Mouse (Mus musculus): ENCODE data around the gene S1pr1. TPM values are rescaled to one million over a fixed set of nuclear protein-coding genes. Genes with fewer than 3 reads are reported as not detected.

The S1pr1 gene
- polyA plus RNA-seq, 1 experiment from 2014 or later, result 12.0 TPM

GRCm38 (mm10) chr3:115746511-115746910 is 31.6 kb upstream of the S1pr1 start:
- no peaks in the 10 kb centered on the region for H3K27me3 ChIP-seq (ENCODE audit: control insufficient read depth, insufficient read depth, low read length)
- ATAC-seq (ENCODE audit: insufficient number of reproducible peaks, low FRiP score, low TSS enrichment, low read depth) (no peak), DNase-seq (ENCODE audit: low spot score) (no peak)
- WGBS, result 52% methylated on average over 8 of the region's 8 CpGs
- H3K4me3 ChIP-seq (ENCODE audit: low read depth, low read length), result no peak overlapping the region
- H3K27ac ChIP-seq (replicated peaks; ENCODE audit: low read depth, low read length), result no peak overlapping the region
- H3K9ac ChIP-seq (ENCODE audit: low read length), result no peak overlapping the region
- no peak overlapping the region for H3K4me2 ChIP-seq (ENCODE audit: low read depth, severe bottlenecking)
- H3K9me3 ChIP-seq (ENCODE audit: control insufficient read depth, low read length), result no peaks in the 10 kb centered on the region
- no peaks in the 10 kb centered on the region for H3K4me1 ChIP-seq (ENCODE audit: control insufficient read depth, insufficient read depth, low read length)
- H3K36me3 ChIP-seq (ENCODE audit: control insufficient read depth, insufficient read depth, low read length), result no peaks in the 10 kb centered on the region

DNA sequence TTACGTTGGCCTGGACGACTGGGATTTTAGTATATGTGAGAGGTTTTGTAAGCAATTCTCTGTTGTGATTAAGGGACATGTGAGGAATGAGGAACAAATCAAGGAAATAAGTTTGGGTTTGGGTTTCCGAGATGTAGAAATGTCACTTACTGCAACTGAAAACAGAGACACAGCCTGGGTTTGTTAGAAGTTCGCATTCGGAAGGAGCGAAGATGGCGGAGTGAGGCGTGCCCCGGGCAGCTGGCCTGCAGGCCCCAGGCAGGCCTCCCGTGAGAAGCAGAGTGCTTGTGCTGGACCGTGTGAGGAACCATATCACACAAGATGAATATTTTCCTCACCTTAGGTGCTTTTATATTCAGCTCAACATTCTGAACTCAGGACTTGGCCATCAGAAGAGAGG is 30.2 kb upstream of the S1pr1 start:
- ATAC-seq (ENCODE audit: insufficient number of reproducible peaks, low FRiP score, low TSS enrichment, low read depth), result no peak
- H3K27me3 ChIP-seq (ENCODE audit: control insufficient read depth, insufficient read depth, low read length), result no peaks in the 10 kb centered on the region
- H3K27ac ChIP-seq (replicated peaks; ENCODE audit: low read depth, low read length), result no peak overlapping the region
- no peaks in the 10 kb centered on the region for H3K9me3 ChIP-seq (ENCODE audit: control insufficient read depth, low read length)
- H3K4me2 ChIP-seq (ENCODE audit: low read depth, severe bottlenecking), result no peak overlapping the region
- 90% methylated on average over 11 of the region's 11 CpGs for WGBS
- H3K36me3 ChIP-seq (ENCODE audit: control insufficient read depth, insufficient read depth, low read length), result no peaks in the 10 kb centered on the region
- DNase-seq (ENCODE audit: low spot score), result no peak
- H3K4me3 ChIP-seq (ENCODE audit: low read depth, low read length), result no peak overlapping the region
- no peaks in the 10 kb centered on the region for H3K4me1 ChIP-seq (ENCODE audit: control insufficient read depth, insufficient read depth, low read length)
- H3K9ac ChIP-seq (ENCODE audit: low read length), result no peak overlapping the region

DNA sequence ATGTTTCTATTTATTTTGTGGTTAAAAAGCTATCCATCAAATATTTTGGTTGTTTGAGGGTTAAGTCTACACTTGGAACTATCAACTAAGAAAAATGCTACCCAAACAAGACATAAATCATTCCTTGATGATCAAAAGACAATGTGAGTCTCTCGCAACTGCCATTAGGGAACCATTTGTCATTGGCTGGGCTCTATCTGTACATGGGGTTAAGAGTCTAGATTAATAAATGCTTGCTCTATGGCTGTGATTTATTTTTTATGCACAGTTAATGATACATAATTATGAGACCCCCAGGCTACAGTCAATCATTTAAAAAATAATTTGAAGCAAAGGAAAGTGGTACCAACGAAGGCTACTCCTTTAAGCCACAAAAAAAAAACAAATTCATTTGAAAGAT is 23.7 kb upstream of the S1pr1 start:
- DNase-seq (ENCODE audit: low spot score) (no peak), ATAC-seq (ENCODE audit: insufficient number of reproducible peaks, low FRiP score, low TSS enrichment, low read depth) (no peak)
- Histone ChIP-seq H3K4me1 (ENCODE audit: control insufficient read depth, insufficient read depth, low read length) (peaks cover 4% of the 10 kb centered on the region; the same call in 1 of the 2 replicates), H3K27me3 (ENCODE audit: control insufficient read depth, insufficient read depth, low read length) (no peaks in the 10 kb centered on the region), H3K9me3 (ENCODE audit: control insufficient read depth, low read length) (no peaks in the 10 kb centered on the region), H3K9ac (ENCODE audit: low read length) (no peak overlapping the region), H3K27ac (replicated peaks; ENCODE audit: low read depth, low read length) (no peak overlapping the region), H3K4me2 (ENCODE audit: low read depth, severe bottlenecking) (no peak overlapping the region), H3K4me3 (ENCODE audit: low read depth, low read length) (no peak overlapping the region), H3K36me3 (ENCODE audit: control insufficient read depth, insufficient read depth, low read length) (no peaks in the 10 kb centered on the region)
- 44% methylated on average over 2 of the region's 2 CpGs for WGBS

- Histone ChIP-seq H3K4me2 (ENCODE audit: low read depth, severe bottlenecking) (no peak overlapping the region), H3K9me3 (ENCODE audit: control insufficient read depth, low read length) (no peaks in the 10 kb centered on the region), H3K27ac (replicated peaks; ENCODE audit: low read depth, low read length) (no peak overlapping the region), H3K27me3 (ENCODE audit: control insufficient read depth, insufficient read depth, low read length) (no peaks in the 10 kb centered on the region), H3K36me3 (ENCODE audit: control insufficient read depth, insufficient read depth, low read length) (no peaks in the 10 kb centered on the region), H3K4me1 (ENCODE audit: control insufficient read depth, insufficient read depth, low read length) (peaks cover 4% of the 10 kb centered on the region; the same call in 1 of the 2 replicates), H3K9ac (ENCODE audit: low read length) (no peak overlapping the region), H3K4me3 (ENCODE audit: low read depth, low read length) (no peak overlapping the region)
- no peak for ATAC-seq (ENCODE audit: insufficient number of reproducible peaks, low FRiP score, low TSS enrichment, low read depth)
- WGBS, result 46% methylated on average over 11 of the region's 11 CpGs
- peak; percentile 45 for DNase-seq (ENCODE audit: low spot score)
Measured at GRCm38 (mm10) chr3:115737785-115738318, 23.0 kb upstream of the S1pr1 start.

GRCm38 (mm10) chr3:115735540-115735939 is 20.7 kb upstream of the S1pr1 start:
- Histone ChIP-seq H3K9ac (ENCODE audit: low read length) (no peak overlapping the region), H3K27ac (replicated peaks; ENCODE audit: low read depth, low read length) (no peak overlapping the region), H3K4me2 (ENCODE audit: low read depth, severe bottlenecking) (no peak overlapping the region), H3K27me3 (ENCODE audit: control insufficient read depth, insufficient read depth, low read length) (no peaks in the 10 kb centered on the region), H3K4me1 (ENCODE audit: control insufficient read depth, insufficient read depth, low read length) (peaks cover 4% of the 10 kb centered on the region; the same call in 1 of the 2 replicates), H3K36me3 (ENCODE audit: control insufficient read depth, insufficient read depth, low read length) (no peaks in the 10 kb centered on the region), H3K9me3 (ENCODE audit: control insufficient read depth, low read length) (no peaks in the 10 kb centered on the region), H3K4me3 (ENCODE audit: low read depth, low read length) (no peak overlapping the region)
- ATAC-seq (ENCODE audit: insufficient number of reproducible peaks, low FRiP score, low TSS enrichment, low read depth), result no peak
- DNase-seq (ENCODE audit: low spot score), result no peak
- WGBS, result 92% methylated on average over 3 of the region's 3 CpGs

GRCm38 (mm10) chr3:115734841-115735240 is 20.0 kb upstream of the S1pr1 start:
- Histone ChIP-seq H3K9me3 (ENCODE audit: control insufficient read depth, low read length) (no peaks in the 10 kb centered on the region), H3K4me1 (ENCODE audit: control insufficient read depth, insufficient read depth, low read length) (peaks cover 4% of the 10 kb centered on the region; the same call in 1 of the 2 replicates), H3K4me2 (ENCODE audit: low read depth, severe bottlenecking) (no peak overlapping the region), H3K27ac (replicated peaks; ENCODE audit: low read depth, low read length) (no peak overlapping the region), H3K4me3 (ENCODE audit: low read depth, low read length) (no peak overlapping the region), H3K36me3 (ENCODE audit: control insufficient read depth, insufficient read depth, low read length) (no peaks in the 10 kb centered on the region), H3K27me3 (ENCODE audit: control insufficient read depth, insufficient read depth, low read length) (no peaks in the 10 kb centered on the region), H3K9ac (ENCODE audit: low read length) (no peak overlapping the region)
- no peak for ATAC-seq (ENCODE audit: insufficient number of reproducible peaks, low FRiP score, low TSS enrichment, low read depth)
- 88% methylated on average over 3 of the region's 3 CpGs for WGBS
- no peak for DNase-seq (ENCODE audit: low spot score)

- Histone ChIP-seq H3K36me3 (ENCODE audit: control insufficient read depth, insufficient read depth, low read length) (no peaks in the 10 kb centered on the region), H3K9ac (ENCODE audit: low read length) (no peak overlapping the region), H3K4me2 (ENCODE audit: low read depth, severe bottlenecking) (no peak overlapping the region), H3K4me1 (ENCODE audit: control insufficient read depth, insufficient read depth, low read length) (no peaks in the 10 kb centered on the region), H3K27ac (replicated peaks; ENCODE audit: low read depth, low read length) (no peak overlapping the region), H3K9me3 (ENCODE audit: control insufficient read depth, low read length) (no peaks in the 10 kb centered on the region), H3K27me3 (ENCODE audit: control insufficient read depth, insufficient read depth, low read length) (no peaks in the 10 kb centered on the region), H3K4me3 (ENCODE audit: low read depth, low read length) (no peak overlapping the region)
- 89% methylated on average over 7 of the region's 7 CpGs for WGBS
- ATAC-seq (ENCODE audit: insufficient number of reproducible peaks, low FRiP score, low TSS enrichment, low read depth) (no peak), DNase-seq (ENCODE audit: low spot score) (no peak)
Measured at GRCm38 (mm10) chr3:115730336-115730735, 15.5 kb upstream of the S1pr1 start.

- Histone ChIP-seq H3K4me3 (ENCODE audit: low read depth, low read length) (no peak overlapping the region), H3K9me3 (ENCODE audit: control insufficient read depth, low read length) (no peaks in the 10 kb centered on the region), H3K36me3 (ENCODE audit: control insufficient read depth, insufficient read depth, low read length) (no peaks in the 10 kb centered on the region), H3K9ac (ENCODE audit: low read length) (no peak overlapping the region), H3K27me3 (ENCODE audit: control insufficient read depth, insufficient read depth, low read length) (no peaks in the 10 kb centered on the region), H3K4me1 (ENCODE audit: control insufficient read depth, insufficient read depth, low read length) (no peaks in the 10 kb centered on the region), H3K4me2 (ENCODE audit: low read depth, severe bottlenecking) (no peak overlapping the region), H3K27ac (replicated peaks; ENCODE audit: low read depth, low read length) (no peak overlapping the region)
- ATAC-seq (ENCODE audit: insufficient number of reproducible peaks, low FRiP score, low TSS enrichment, low read depth), result no peak
- DNase-seq (ENCODE audit: low spot score), result no peak
- WGBS, result 76% methylated on average over 7 of the region's 7 CpGs
Measured at GRCm38 (mm10) chr3:115729187-115729586, 14.3 kb upstream of the S1pr1 start.

- Histone ChIP-seq H3K9me3 (ENCODE audit: control insufficient read depth, low read length) (no peaks in the 10 kb centered on the region), H3K36me3 (ENCODE audit: control insufficient read depth, insufficient read depth, low read length) (no peaks in the 10 kb centered on the region), H3K4me1 (ENCODE audit: control insufficient read depth, insufficient read depth, low read length) (no peaks in the 10 kb centered on the region), H3K4me3 (ENCODE audit: low read depth, low read length) (no peak overlapping the region), H3K27me3 (ENCODE audit: control insufficient read depth, insufficient read depth, low read length) (no peaks in the 10 kb centered on the region), H3K27ac (replicated peaks; ENCODE audit: low read depth, low read length) (no peak overlapping the region), H3K4me2 (ENCODE audit: low read depth, severe bottlenecking) (no peak overlapping the region), H3K9ac (ENCODE audit: low read length) (no peak overlapping the region)
- DNase-seq (ENCODE audit: low spot score) (no peak), ATAC-seq (ENCODE audit: insufficient number of reproducible peaks, low FRiP score, low TSS enrichment, low read depth) (no peak)
- 75% methylated on average over 3 of the region's 3 CpGs for WGBS
Measured at GRCm38 (mm10) chr3:115728211-115728610, 13.3 kb upstream of the S1pr1 start.

Data from limb, embryonic 11.5 days (tissue).